Mouse (Mus musculus) G1E (cell line): Measurements from ENCODE around the gene Fbxo6. TPM values are rescaled to one million over a fixed set of nuclear protein-coding genes. Genes with fewer than 3 reads are reported as not detected.

Experiments
- ATAC-seq: 2 replicates; pipeline ENCODE4 v1.8.0; 2016; ENCODE audit warnings: mild to moderate bottlenecking; ENCODE audit not compliant: insufficient number of reproducible peaks, poor library complexity, low FRiP score, severe bottlenecking; ENCODE audit errors: extremely low read depth
- DNase-seq: peaks from one replicate; pipeline ENCODE4 v3.0.0; 2012; ENCODE audit warnings: low spot score
- H3K27me3 ChIP-seq: 2 replicates; pipeline ENCODE4 v1.6.1; 2012; ENCODE audit warnings: mild to moderate bottlenecking, low read length, inconsistent platforms; ENCODE audit not compliant: insufficient read depth
- H3K36me3 ChIP-seq: replicated peaks from 2 replicates; pipeline ENCODE3; 2012; ENCODE audit warnings: mild to moderate bottlenecking, inconsistent platforms
- H3K4me1 ChIP-seq: 2 replicates; pipeline ENCODE4 v1.6.1; 2012; ENCODE audit warnings: low read depth, low read length, inconsistent platforms, mixed read lengths; ENCODE audit not compliant: insufficient read depth
- H3K4me3 ChIP-seq: 2 replicates; pipeline ENCODE4 v1.5.1; 2012; ENCODE audit warnings: low read depth, mild to moderate bottlenecking, inconsistent platforms, low read length, moderate library complexity, mixed read lengths
- H3K9me3 ChIP-seq: replicated peaks from 2 replicates; pipeline ENCODE4 v1.6.1; 2012; ENCODE audit warnings: inconsistent platforms
- CTCF ChIP-seq: IDR thresholded peaks from 2 replicates; pipeline ENCODE4 v1.5.1; 2012; ENCODE audit warnings: low read depth, low read length, inconsistent platforms, mixed read lengths
- GATA1 ChIP-seq: IDR thresholded peaks from 2 replicates; pipeline ENCODE4 v1.6.1; 2012; ENCODE audit warnings: borderline replicate concordance, low read length, inconsistent platforms, mixed read lengths
- GATA2 ChIP-seq: IDR thresholded peaks from 2 replicates; pipeline ENCODE4 v1.6.1; 2012; ENCODE audit warnings: low read depth, low read length, inconsistent platforms, borderline replicate concordance
- POLR2AphosphoS5 ChIP-seq: IDR thresholded peaks from 2 replicates; pipeline ENCODE4 v1.6.1; 2012; ENCODE audit warnings: low read depth, low read length, inconsistent platforms; ENCODE audit not compliant: insufficient replicate concordance
- TAL1 ChIP-seq: conservative IDR thresholded peaks from 2 replicates; pipeline ENCODE4 v1.6.1; 2012; ENCODE audit warnings: low read depth, low read length, inconsistent platforms, mixed read lengths
- polyA plus RNA-seq: library from polyadenylated mRNA; stranded (reverse); fragments of >175 nt; gene quantifications from 2 replicates; pipeline ENCODE4 v1.2.3, GENCODE M21; 2012
- total RNA-seq, 2 experiments: library from RNA; stranded (forward) in 1 of 2; stranded (reverse) in 1 of 2; fragments of 200-1000 nt in 1 of 2; fragments of >200 nt in 1 of 2; fragmentation: Nextera tagmentation in 1 of 2; gene quantifications; 2 replicates each; pipeline ENCODE4 v1.2.3; 2014 to 2017

The Fbxo6 gene
- total and polyA plus RNA-seq, 3 experiments = 34.1 to 108 (median 57.1) TPM

GRCm38 (mm10) chr4:148154006-148154405, 2.1 kb upstream of the Fbxo6 start:
- DNase-seq (no peak), ATAC-seq (no peak)
- Histone ChIP-seq H3K4me1 (peaks cover 42% of the 10 kb centered on the region), H3K4me3 (no peak overlapping the region), H3K36me3 (peaks cover 54% of the 10 kb centered on the region), H3K27me3 (no peaks in the 10 kb centered on the region), H3K9me3 (no peaks in the 10 kb centered on the region)
- TF ChIP-seq TAL1 = no peak
- no peak for TF ChIP-seq GATA2
- TF ChIP-seq CTCF = no peak
- no peak for TF ChIP-seq GATA1
- TF ChIP-seq POLR2AphosphoS5 = no peak

- ATAC-seq (no peak), DNase-seq (no peak)
- H3K27me3 ChIP-seq = no peaks in the 10 kb centered on the region
- TF ChIP-seq CTCF (no peak), GATA1 (no peak), POLR2AphosphoS5 (no peak), TAL1 (no peak), GATA2 (no peak)
- H3K36me3 ChIP-seq = peaks cover 58% of the 10 kb centered on the region
- peaks cover 35% of the 10 kb centered on the region for H3K4me1 ChIP-seq
- no peaks in the 10 kb centered on the region for H3K9me3 ChIP-seq
- no peak overlapping the region for H3K4me3 ChIP-seq
Observed at GRCm38 (mm10) chr4:148152547-148152946, 607 bp upstream of the Fbxo6 start.

GRCm38 (mm10) chr4:148150953-148151266, 1.0 kb downstream of the Fbxo6 start:
- no peak for ATAC-seq
- Histone ChIP-seq H3K9me3 (no peaks in the 10 kb centered on the region), H3K4me3 (peak overlapping the region; percentile 78; the same call in 1 of the 2 replicates), H3K4me1 (peaks cover 24% of the 10 kb centered on the region), H3K27me3 (no peaks in the 10 kb centered on the region), H3K36me3 (peaks cover 62% of the 10 kb centered on the region)
- TF ChIP-seq POLR2AphosphoS5 (no peak), TAL1 (no peak), GATA2 (no peak), GATA1 (no peak), CTCF (no peak)
- no peak for DNase-seq

- H3K36me3 ChIP-seq = peaks cover 62% of the 10 kb centered on the region
- no peak for TF ChIP-seq GATA1
- no peak for TF ChIP-seq GATA2
- TF ChIP-seq CTCF = no peak
- no peaks in the 10 kb centered on the region for H3K9me3 ChIP-seq
- H3K27me3 ChIP-seq = no peaks in the 10 kb centered on the region
- H3K4me1 ChIP-seq = peaks cover 22% of the 10 kb centered on the region
- DNase-seq (no peak), ATAC-seq (no peak)
- H3K4me3 ChIP-seq = peak overlapping the region; percentile 2; the same call in 1 of the 2 replicates
Observed at GRCm38 (mm10) chr4:148150242-148150641, 1.7 kb downstream of the Fbxo6 start.

GRCm38 (mm10) chr4:148149540-148149939, 2.4 kb downstream of the Fbxo6 start:
- DNase-seq (no peak), ATAC-seq (no peak)
- Histone ChIP-seq H3K27me3 (no peaks in the 10 kb centered on the region), H3K4me3 (no peak overlapping the region), H3K4me1 (peaks cover 22% of the 10 kb centered on the region), H3K36me3 (peaks cover 67% of the 10 kb centered on the region), H3K9me3 (no peaks in the 10 kb centered on the region)
- no peak for TF ChIP-seq GATA2
- TF ChIP-seq CTCF = no peak
- TF ChIP-seq TAL1 = no peak
- no peak for TF ChIP-seq GATA1
- TF ChIP-seq POLR2AphosphoS5 = no peak

DNA sequence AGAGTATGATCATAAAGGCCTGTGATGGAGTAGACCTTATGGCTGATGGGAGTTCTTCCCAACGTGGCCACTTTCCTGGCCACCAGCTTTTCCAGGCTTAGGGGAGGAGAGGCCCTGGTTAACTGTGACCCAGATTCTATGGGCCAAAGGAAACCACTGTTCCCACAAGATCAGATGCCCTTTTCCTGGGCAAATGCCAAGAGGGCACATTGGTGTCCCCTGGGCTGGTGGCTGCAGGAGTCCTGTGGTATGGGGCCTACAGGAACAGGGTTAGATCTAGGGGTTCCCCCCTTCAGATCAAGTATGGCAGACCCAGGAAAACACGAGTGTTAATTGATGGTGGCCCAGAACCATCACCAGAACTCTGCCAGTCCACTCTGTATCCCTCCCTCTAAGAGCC, 4.2 kb downstream of the Fbxo6 start:
- DNase-seq (no peak), ATAC-seq (no peak)
- no peaks in the 10 kb centered on the region for H3K9me3 ChIP-seq
- H3K27me3 ChIP-seq = no peaks in the 10 kb centered on the region
- peaks cover 22% of the 10 kb centered on the region for H3K4me1 ChIP-seq
- peaks cover 72% of the 10 kb centered on the region for H3K36me3 ChIP-seq
- no peak overlapping the region for H3K4me3 ChIP-seq
- TF ChIP-seq POLR2AphosphoS5 (no peak), CTCF (no peak), GATA1 (no peak), GATA2 (no peak), TAL1 (no peak)

- Histone ChIP-seq H3K36me3 (peaks cover 62% of the 10 kb centered on the region), H3K9me3 (no peaks in the 10 kb centered on the region), H3K27me3 (peaks cover 1% of the 10 kb centered on the region; the same call in 1 of the 2 replicates), H3K4me1 (peaks cover 22% of the 10 kb centered on the region), H3K4me3 (no peak overlapping the region)
- ATAC-seq (no peak), DNase-seq (no peak)
- TF ChIP-seq POLR2AphosphoS5 (no peak), GATA1 (no peak), CTCF (no peak), TAL1 (no peak), GATA2 (no peak)
Observed at GRCm38 (mm10) chr4:148143721-148144120, 8.2 kb downstream of the Fbxo6 start.
